Mouse (Mus musculus) stomach, postnatal 0 days (tissue): ENCODE measurements at regions not wholly inside any gene's neighbourhood (a gene's known extent, or its start where the extent isn't known, plus 50 kb on each side); places are given as distances from the start of the nearest gene placed in this dataset.

ENCODE experiments used
- CTCF ChIP-seq: IDR thresholded peaks from 2 replicates; pipeline ENCODE4 v1.5.1; 2016; ENCODE audit warnings: antibody characterized with exemption, low read depth, mild to moderate bottlenecking, moderate library complexity
- EP300 ChIP-seq: optimal IDR thresholded peaks from 2 replicates; pipeline ENCODE3; 2016; ENCODE audit warnings: antibody characterized with exemption

- no peak for TF ChIP-seq CTCF
- TF ChIP-seq EP300 = no peak
These were observed 374.2 kb upstream of the Slc35b3 start for GRCm38 (mm10) chr13:39334874-39335273.
